Mouse (Mus musculus): ENCODE results near the gene Acta1.

Gene Acta1

GRCm38 (mm10) chr8:123894502-123895097 is at the start of gene Acta1:
Gene Acta1, minus strand, starts transcription at chr8:123894751.
- DNase-seq (ENCODE audit: low spot score): no peak

GRCm38 (mm10) chr8:123929026-123929425 is 34.5 kb upstream of the Acta1 start:
- DNase-seq (ENCODE audit: low spot score): no peak

GRCm38 (mm10) chr8:123925671-123926070 is 31.1 kb upstream of the Acta1 start:
- DNase-seq (ENCODE audit: low spot score): no peak

- peak; percentile 95 for DNase-seq (ENCODE audit: low spot score)
These were observed 30.2 kb upstream of the Acta1 start for GRCm38 (mm10) chr8:123924719-123925118.

GRCm38 (mm10) chr8:123914635-123915034 is 20.1 kb upstream of the Acta1 start:
- DNase-seq (ENCODE audit: low spot score): no peak

GRCm38 (mm10) chr8:123912265-123912664 is 17.7 kb upstream of the Acta1 start:
- peak; percentile 32 for DNase-seq (ENCODE audit: low spot score)

- DNase-seq (ENCODE audit: low spot score): no peak
These were observed 13.1 kb upstream of the Acta1 start for GRCm38 (mm10) chr8:123907604-123908003.

- DNase-seq (ENCODE audit: low spot score): peak; percentile 96
These were observed 8.1 kb upstream of the Acta1 start for GRCm38 (mm10) chr8:123902653-123903052.

GRCm38 (mm10) chr8:123899366-123899765 is 4.8 kb upstream of the Acta1 start:
- peak; percentile 61 for DNase-seq (ENCODE audit: low spot score)

GRCm38 (mm10) chr8:123898576-123898975 is 4.0 kb upstream of the Acta1 start:
- DNase-seq (ENCODE audit: low spot score): no peak

GRCm38 (mm10) chr8:123896774-123897173 is 2.2 kb upstream of the Acta1 start:
- no peak for DNase-seq (ENCODE audit: low spot score)

- no peak for DNase-seq (ENCODE audit: low spot score)
These were observed 1.8 kb upstream of the Acta1 start for GRCm38 (mm10) chr8:123896366-123896761.

- no peak for DNase-seq (ENCODE audit: low spot score)
These were observed 1.3 kb upstream of the Acta1 start for GRCm38 (mm10) chr8:123895680-123896365.

- DNase-seq (ENCODE audit: low spot score): no peak
These were observed 679 bp upstream of the Acta1 start for GRCm38 (mm10) chr8:123895230-123895629.

- no peak for DNase-seq (ENCODE audit: low spot score)
These were observed 1.1 kb downstream of the Acta1 start for GRCm38 (mm10) chr8:123893413-123893812.

GRCm38 (mm10) chr8:123892586-123893155 is 1.9 kb downstream of the Acta1 start:
- no peak for DNase-seq (ENCODE audit: low spot score)

- DNase-seq (ENCODE audit: low spot score): no peak
These were observed 2.5 kb downstream of the Acta1 start for GRCm38 (mm10) chr8:123891883-123892585.

- no peak for DNase-seq (ENCODE audit: low spot score)
These were observed 3.3 kb downstream of the Acta1 start for GRCm38 (mm10) chr8:123891271-123891670.

GRCm38 (mm10) chr8:123889797-123890196 is 4.8 kb downstream of the Acta1 start:
- DNase-seq (ENCODE audit: low spot score): peak; percentile 58

GRCm38 (mm10) chr8:123887956-123888355 is 6.6 kb downstream of the Acta1 start:
- DNase-seq (ENCODE audit: low spot score): no peak

GRCm38 (mm10) chr8:123887163-123887562 is 7.4 kb downstream of the Acta1 start:
- no peak for DNase-seq (ENCODE audit: low spot score)

- DNase-seq (ENCODE audit: low spot score): peak; percentile 86
These were observed 9.6 kb downstream of the Acta1 start for GRCm38 (mm10) chr8:123884721-123885565.
